Mouse (Mus musculus) MEL (cell line): ENCODE data around the gene Btla. TPM values are rescaled to one million over a fixed set of nuclear protein-coding genes. Genes with fewer than 3 reads are reported as not detected.

Source experiments
- DNase-seq: peaks from one replicate; pipeline ENCODE4 v3.0.0; 2011; ENCODE audit warnings: low read depth, low spot score
- H3K27ac ChIP-seq: 2 replicates; pipeline ENCODE4 v1.5.1; 2012; ENCODE audit warnings: low read depth, mild to moderate bottlenecking, control low read depth, low read length, moderate library complexity; ENCODE audit not compliant: control insufficient read depth
- H3K27me3 ChIP-seq, 2 experiments: fragments of 150-350 bp in 1 of 2; sonication (generic) in 1 of 2; 2 replicates each; pipeline ENCODE4 v1.6.1; 2012; ENCODE audit warnings: low read length in 2 of 2, mild to moderate bottlenecking in 2 of 2, improper control_type of control experiment in 1 of 2, moderate library complexity in 1 of 2; ENCODE audit not compliant: insufficient read depth in 2 of 2, control insufficient read depth in 1 of 2
- H3K36me3 ChIP-seq, 2 experiments: 2 replicates each; pipeline ENCODE4 v1.6.1; 2012 to 2014; ENCODE audit warnings: low read length in 2 of 2, improper control_type of control experiment in 1 of 2, inconsistent platforms in 1 of 2, mild to moderate bottlenecking in 1 of 2; ENCODE audit not compliant: insufficient read depth in 2 of 2, control insufficient read depth in 1 of 2
- H3K4me1 ChIP-seq, 2 experiments: fragments of 150-350 bp in 1 of 2; sonication (generic) in 1 of 2; 2 replicates each; pipeline ENCODE4 v1.6.1; 2012; ENCODE audit warnings: low read length in 2 of 2, improper control_type of control experiment in 1 of 2, mild to moderate bottlenecking in 1 of 2; ENCODE audit not compliant: insufficient read depth in 2 of 2, control insufficient read depth in 1 of 2
- H3K4me3 ChIP-seq, 2 experiments: fragments of 150-350 bp in 1 of 2; sonication (generic) in 1 of 2; 2 replicates each; pipeline ENCODE4 v1.5.1; 2012; ENCODE audit warnings: low read depth in 2 of 2, low read length in 2 of 2, mild to moderate bottlenecking in 2 of 2, moderate library complexity in 2 of 2, control low read depth in 1 of 2, improper control_type of control experiment in 1 of 2; ENCODE audit not compliant: control insufficient read depth in 1 of 2, insufficient read depth in 1 of 2
- H3K79me2 ChIP-seq: 2 replicates; pipeline ENCODE4 v1.6.1; 2012; ENCODE audit warnings: mild to moderate bottlenecking, low read length, moderate library complexity; ENCODE audit not compliant: control insufficient read depth, poor library complexity, insufficient read depth
- H3K9ac ChIP-seq: 2 replicates; pipeline ENCODE4 v1.6.1; 2012; ENCODE audit warnings: low read depth, mild to moderate bottlenecking, control low read depth, low read length, moderate library complexity; ENCODE audit not compliant: control insufficient read depth, poor library complexity, severe bottlenecking
- H3K9me3 ChIP-seq: fragments of 150-350 bp; sonication (generic); replicated peaks from 2 replicates; pipeline ENCODE4 v1.6.1; 2012; ENCODE audit warnings: mild to moderate bottlenecking, low read length, improper control_type of control experiment, moderate library complexity; ENCODE audit not compliant: insufficient read depth
- BHLHE40 ChIP-seq: IDR thresholded peaks from 2 replicates; pipeline ENCODE4 v1.6.1; 2012; ENCODE audit warnings: low read depth, mild to moderate bottlenecking, inconsistent platforms, low read length, improper control_type of control experiment, borderline replicate concordance
- CHD1 ChIP-seq: IDR thresholded peaks from 2 replicates; pipeline ENCODE4 v1.6.1; 2012; ENCODE audit warnings: low read depth, mild to moderate bottlenecking, inconsistent platforms, low read length, improper control_type of control experiment
- CHD2 ChIP-seq: IDR thresholded peaks from 2 replicates; pipeline ENCODE4 v1.6.1; 2011; ENCODE audit warnings: low read length, improper control_type of control experiment
- CTCF ChIP-seq, 3 experiments: IDR thresholded peaks in 2 of 3; conservative IDR thresholded peaks in 1 of 3; 2 replicates each; pipeline ENCODE4 v1.5.1; 2011 to 2012; ENCODE audit warnings: low read length in 3 of 3, low read depth in 2 of 3, mild to moderate bottlenecking in 2 of 3, improper control_type of control experiment in 1 of 3, inconsistent platforms in 1 of 3, mixed read lengths in 1 of 3, moderate library complexity in 1 of 3; ENCODE audit not compliant: control insufficient read depth in 1 of 3, insufficient read depth in 1 of 3, poor library complexity in 1 of 3, severe bottlenecking in 1 of 3
- E2F4 ChIP-seq: IDR thresholded peaks from 2 replicates; pipeline ENCODE4 v1.6.1; 2011; ENCODE audit warnings: low read depth, low read length, improper control_type of control experiment, borderline replicate concordance
- EP300 ChIP-seq, 2 experiments: IDR thresholded peaks; 2 replicates each; pipeline ENCODE4 v1.6.1; 2011; ENCODE audit warnings: improper control_type of control experiment in 2 of 2, low read length in 2 of 2, low read depth in 1 of 2, mild to moderate bottlenecking in 1 of 2
- ETS1 ChIP-seq: IDR thresholded peaks from 2 replicates; pipeline ENCODE4 v1.6.1; 2012; ENCODE audit warnings: low read depth, mild to moderate bottlenecking, inconsistent platforms, low read length, improper control_type of control experiment, moderate library complexity
- GABPA ChIP-seq: IDR thresholded peaks from 2 replicates; pipeline ENCODE4 v1.6.1; 2012; ENCODE audit warnings: low read depth, mild to moderate bottlenecking, inconsistent platforms, low read length, improper control_type of control experiment, moderate library complexity
- GATA1 ChIP-seq: IDR thresholded peaks from 2 replicates; pipeline ENCODE4 v1.6.1; 2011; ENCODE audit warnings: low read depth, low read length, improper control_type of control experiment
- MAFK ChIP-seq: IDR thresholded peaks from 2 replicates; pipeline ENCODE4 v1.6.1; 2011; ENCODE audit warnings: low read depth, mild to moderate bottlenecking, low read length, improper control_type of control experiment, borderline replicate concordance
- MAZ ChIP-seq: IDR thresholded peaks from 2 replicates; pipeline ENCODE4 v1.6.1; 2012; ENCODE audit warnings: low read depth, mild to moderate bottlenecking, inconsistent platforms, low read length, improper control_type of control experiment
- MEF2A ChIP-seq: IDR thresholded peaks from 2 replicates; pipeline ENCODE4 v1.6.1; 2014; ENCODE audit warnings: low read depth, mild to moderate bottlenecking, inconsistent platforms, low read length, improper control_type of control experiment; ENCODE audit not compliant: poor library complexity, insufficient replicate concordance, severe bottlenecking; ENCODE audit errors: extremely low read depth
- MXI1 ChIP-seq: IDR thresholded peaks from 2 replicates; pipeline ENCODE4 v1.6.1; 2011; ENCODE audit warnings: mild to moderate bottlenecking, low read depth, low read length, improper control_type of control experiment
- MYC ChIP-seq: IDR thresholded peaks from 2 replicates; pipeline ENCODE4 v1.6.1; 2011; ENCODE audit warnings: low read depth, mild to moderate bottlenecking, low read length, improper control_type of control experiment, moderate library complexity
- NELFE ChIP-seq: IDR thresholded peaks from 2 replicates; pipeline ENCODE4 v1.6.1; 2011; ENCODE audit warnings: low read depth, low read length, improper control_type of control experiment
- POLR2A ChIP-seq, 2 experiments: IDR thresholded peaks; 2 replicates each; pipeline ENCODE4 v1.6.1; 2011 to 2012; ENCODE audit warnings: low read length in 2 of 2, mild to moderate bottlenecking in 2 of 2, control low read depth in 1 of 2, improper control_type of control experiment in 1 of 2, low read depth in 1 of 2, moderate library complexity in 1 of 2; ENCODE audit not compliant: control insufficient read depth in 1 of 2, insufficient read depth in 1 of 2, poor library complexity in 1 of 2
- POLR2AphosphoS2 ChIP-seq: IDR thresholded peaks from 2 replicates; pipeline ENCODE4 v1.6.1; 2011; ENCODE audit warnings: low read length, improper control_type of control experiment
- RAD21 ChIP-seq: IDR thresholded peaks from 2 replicates; pipeline ENCODE4 v1.6.1; 2011; ENCODE audit warnings: mild to moderate bottlenecking, low read depth, low read length, improper control_type of control experiment
- SMC3 ChIP-seq: IDR thresholded peaks from 2 replicates; pipeline ENCODE4 v1.6.1; 2011; ENCODE audit warnings: low read depth, low read length, improper control_type of control experiment
- TAL1 ChIP-seq: IDR thresholded peaks from 2 replicates; pipeline ENCODE4 v1.6.1; 2012; ENCODE audit warnings: mild to moderate bottlenecking, inconsistent platforms, low read length, moderate library complexity, mixed read lengths
- USF2 ChIP-seq, 2 experiments: IDR thresholded peaks; 2 replicates each; pipeline ENCODE4 v1.6.1; 2011 to 2012; ENCODE audit warnings: improper control_type of control experiment in 2 of 2, low read length in 2 of 2, borderline replicate concordance in 1 of 2, inconsistent platforms in 1 of 2, low read depth in 1 of 2, mild to moderate bottlenecking in 1 of 2; ENCODE audit not compliant: insufficient read depth in 1 of 2
- ZKSCAN1 ChIP-seq: IDR thresholded peaks from 2 replicates; pipeline ENCODE4 v1.6.1; 2012; ENCODE audit warnings: low read depth, mild to moderate bottlenecking, inconsistent platforms, low read length, improper control_type of control experiment, moderate library complexity
- ZMIZ1 ChIP-seq: IDR thresholded peaks from 2 replicates; pipeline ENCODE4 v1.6.1; 2012; ENCODE audit warnings: low read depth, mild to moderate bottlenecking, inconsistent platforms, low read length, improper control_type of control experiment, moderate library complexity
- polyA plus RNA-seq, 2 experiments: library from polyadenylated mRNA; stranded (reverse) in 1 of 2; unstranded in 1 of 2; fragments of >175 nt in 1 of 2; fragments of >200 nt in 1 of 2; gene quantifications; 2 replicates each; pipeline versions ENCODE4 v1.2.1 to v1.2.4; 2012; ENCODE audit warnings: low replicate concordance in 2 of 2, low read depth in 1 of 2; ENCODE audit not compliant: insufficient read length in 2 of 2, insufficient read depth in 1 of 2, missing spikeins in 1 of 2
- total RNA-seq: library from RNA; depleted of rRNA; stranded (reverse); fragments of 300-350 nt; gene quantifications from 2 replicates; pipeline ENCODE4 v1.2.3, GENCODE M21; 2012

The Btla gene
- total and polyA plus RNA-seq, 3 experiments: not detected

DNA sequence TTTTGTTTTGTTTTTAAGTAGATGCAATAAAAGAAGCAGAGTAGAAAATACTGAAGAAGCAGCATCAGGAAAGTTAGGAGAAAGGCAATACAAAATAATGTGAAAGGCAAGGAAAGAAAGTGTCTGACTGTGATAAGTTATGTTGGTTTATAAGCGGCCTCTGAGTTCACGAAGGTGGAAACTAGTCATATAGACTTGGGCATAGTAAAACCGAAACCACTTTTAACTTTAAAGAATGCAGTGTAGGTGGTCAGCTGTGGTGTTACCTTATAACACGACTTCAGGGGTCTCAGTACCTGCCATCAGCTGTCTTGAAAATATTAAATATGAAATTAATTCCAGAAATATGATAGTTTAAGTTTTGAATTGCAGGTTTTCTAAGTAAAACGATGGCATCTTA, 42.3 kb upstream of the Btla start:
- H3K27me3 ChIP-seq: no peaks in the 10 kb centered on the region
- H3K27ac ChIP-seq: no peak overlapping the region
- no peak overlapping the region for H3K9ac ChIP-seq
- TF ChIP-seq USF2 (IDR thresholded peaks at IDR 0.05; ENCODE audit: borderline replicate concordance in 1 of 2, insufficient read depth in 1 of 2, low read depth in 1 of 2, low read length in 2 of 2): no peak
- TF ChIP-seq, all 39 proteins: peak for 0
- Histone ChIP-seq H3K9me3 (no peaks in the 10 kb centered on the region), H3K79me2 (no peaks in the 10 kb centered on the region), H3K4me1 (no peaks in the 10 kb centered on the region), H3K4me3 (no peak overlapping the region), H3K36me3 (peaks cover 0 to 10% of the 10 kb centered on the region in 2 experiments; a peak in 2 of 4 replicates)
- DNase-seq: no peak

GRCm38 (mm10) chr16:45192613-45193012, 31.5 kb upstream of the Btla start:
- peak; percentile 83 for DNase-seq
- no peaks in the 10 kb centered on the region; a peak in 1 of 4 replicates for H3K36me3 ChIP-seq
- no peak overlapping the region for H3K9ac ChIP-seq
- no peaks in the 10 kb centered on the region for H3K9me3 ChIP-seq
- no peaks in the 10 kb centered on the region for H3K27me3 ChIP-seq
- no peaks in the 10 kb centered on the region for H3K79me2 ChIP-seq
- H3K4me1 ChIP-seq: no peaks in the 10 kb centered on the region
- TF ChIP-seq CTCF (IDR thresholded peaks at IDR 0.05 in 2 of 3, conservative IDR thresholded peaks at IDR 0.05 in 1 of 3; ENCODE audit: control insufficient read depth in 1 of 3, insufficient read depth in 1 of 3, low read depth in 2 of 3, low read length in 3 of 3, poor library complexity in 1 of 3, severe bottlenecking in 1 of 3) (peak; percentile 52 to 89 (median 67)), POLR2AphosphoS2 (no peak), E2F4 (no peak), RAD21 (peak; percentile 27), ZKSCAN1 (no peak), MEF2A (no peak), CHD1 (no peak), GATA1 (no peak), USF2 (IDR thresholded peaks at IDR 0.05; ENCODE audit: borderline replicate concordance in 1 of 2, insufficient read depth in 1 of 2, low read depth in 1 of 2, low read length in 2 of 2) (no peak), MAZ (no peak), GABPA (no peak), EP300 (IDR thresholded peaks at IDR 0.05; ENCODE audit: low read depth in 1 of 2, low read length in 2 of 2) (no peak), POLR2A (IDR thresholded peaks at IDR 0.05; ENCODE audit: control insufficient read depth in 1 of 2, insufficient read depth in 1 of 2, low read depth in 1 of 2, low read length in 2 of 2, poor library complexity in 1 of 2) (no peak), NELFE (no peak), TAL1 (no peak), MAFK (no peak), MYC (0 out of 2 replicates have a peak, but pooled peaks have one; percentile 57), ZMIZ1 (no peak), MXI1 (no peak), CHD2 (no peak), BHLHE40 (no peak), ETS1 (no peak), SMC3 (peak; percentile 61)
- H3K27ac ChIP-seq: no peak overlapping the region
- H3K4me3 ChIP-seq: no peak overlapping the region
